Mouse (Mus musculus): ENCODE results near the gene Zfhx3. TPM values are rescaled to one million over a fixed set of nuclear protein-coding genes. Genes with fewer than 3 reads are reported as not detected.

Gene Zfhx3
- polyA plus RNA-seq (2021; fragmentation: Nextera tagmentation): 0.54 and 0.87 TPM in 2 replicates
- long read RNA-seq, experiment 1, partial matches to known transcripts: 0 of 1 reads
- long read RNA-seq, experiment 1, other reads (novel, unspliced or antisense): 1 of 1 reads
- long read RNA-seq, experiment 2, partial matches to known transcripts: 2 of 14 reads
- long read RNA-seq, experiment 2, other reads (novel, unspliced or antisense): 12 of 14 reads

DNA sequence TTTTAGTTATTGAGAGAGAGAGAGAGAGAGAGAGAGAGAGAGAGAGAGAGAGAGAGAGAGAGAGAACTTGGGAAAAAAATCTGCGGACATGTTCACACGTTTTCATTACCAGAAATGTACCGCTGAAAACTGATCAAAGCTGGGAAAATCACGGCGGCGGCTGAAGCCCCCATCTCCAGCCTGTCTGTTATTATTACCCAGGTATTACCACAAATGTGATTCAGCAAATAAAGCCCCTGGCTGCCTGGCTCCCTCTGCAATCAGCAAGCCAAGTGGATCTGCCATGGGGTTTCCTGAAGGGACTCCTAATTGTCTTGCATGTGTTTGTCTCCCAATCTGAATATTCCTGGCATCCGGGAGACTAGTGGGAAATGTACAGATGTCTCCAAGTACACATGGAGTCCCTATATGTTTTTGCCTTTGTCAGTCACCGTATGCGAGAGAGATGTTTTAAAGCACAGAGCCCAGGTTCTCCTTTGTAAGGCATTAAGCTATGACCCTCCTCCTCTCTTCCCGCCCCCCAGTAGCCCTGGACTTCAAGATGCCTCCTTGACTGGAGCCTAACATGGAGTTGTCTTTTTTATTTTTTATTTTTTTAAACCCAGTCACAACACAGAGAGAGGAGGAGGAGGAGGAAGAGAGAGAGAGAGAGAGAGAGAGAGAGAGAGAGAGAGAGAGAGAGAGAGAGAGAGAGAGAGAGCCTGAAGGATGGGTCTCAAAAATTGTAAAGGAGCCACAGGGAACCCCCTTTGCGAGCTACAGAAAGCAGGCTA is at the start of gene Zfhx3:
TSS of gene Zfhx3 (plus strand) at position 723 of the 773 bp plus-strand sequence.

Small RNA genes lying within 50 kb of the gene (microRNA-seq; reads per million reads assigned to microRNA genes)
- not detected for gene Mir3108

Measured in layer of hippocampus, adult 6 months (tissue).